Mouse (Mus musculus) hindbrain, embryonic 16.5 days (tissue): Measurements from ENCODE around the gene Rnf180. TPM values are rescaled to one million over a fixed set of nuclear protein-coding genes. Genes with fewer than 3 reads are reported as not detected.

Experiments used
- ATAC-seq: fragments of 200-750 bp; cut with Nextera tagmentation; 2 replicates; pipeline ENCODE4 v1.8.0; 2017; ENCODE audit warnings: moderate TSS enrichment, moderate library complexity
- H3K27ac ChIP-seq: fragments of 300-500 bp; sonication (generic); 2 replicates; pipeline ENCODE4 v1.5.1; 2014; ENCODE audit warnings: low read depth, mild to moderate bottlenecking, control low read depth, low read length, moderate library complexity
- H3K27me3 ChIP-seq: fragments of 300-500 bp; sonication (generic); replicated peaks from 2 replicates; pipeline ENCODE4 v1.6.1; 2014; ENCODE audit warnings: low read length; ENCODE audit not compliant: control insufficient read depth, insufficient read depth
- H3K36me3 ChIP-seq: fragments of 300-500 bp; sonication (generic); 2 replicates; pipeline ENCODE4 v1.6.1; 2014; ENCODE audit warnings: mild to moderate bottlenecking, low read length, moderate library complexity, mixed read lengths; ENCODE audit not compliant: control insufficient read depth, insufficient read depth
- H3K4me1 ChIP-seq: fragments of 300-500 bp; sonication (generic); 2 replicates; pipeline ENCODE4 v1.6.1; 2014; ENCODE audit warnings: low read depth, low read length; ENCODE audit not compliant: control insufficient read depth, insufficient read depth
- H3K4me2 ChIP-seq: fragments of 300-500 bp; sonication (generic); 2 replicates; pipeline ENCODE4 v1.6.1; 2014; ENCODE audit warnings: mild to moderate bottlenecking, low read length, control low read depth, moderate library complexity
- H3K4me3 ChIP-seq: fragments of 300-500 bp; sonication (generic); 2 replicates; pipeline ENCODE4 v1.5.1; 2014; ENCODE audit warnings: mild to moderate bottlenecking, low read length, control low read depth, moderate library complexity
- H3K9ac ChIP-seq: fragments of 300-500 bp; sonication (generic); 2 replicates; pipeline ENCODE4 v1.6.1; 2014; ENCODE audit warnings: low read depth, mild to moderate bottlenecking, control low read depth, low read length, moderate library complexity
- H3K9me3 ChIP-seq: fragments of 300-500 bp; sonication (generic); 2 replicates; pipeline ENCODE4 v1.6.1; 2014; ENCODE audit warnings: mild to moderate bottlenecking, low read length, moderate library complexity; ENCODE audit not compliant: control insufficient read depth
- WGBS: fragments of 180-500 bp; shearing (Covaris S2); extraction: QIAGEN DNeasy Blood & Tissue Kit; methylation state at CpG from one replicate; pipeline ENCODE4 v1.1.7; 2014; 5-methylcytosine and 5-hydroxymethylcytosine counted together
- polyA plus RNA-seq: library from polyadenylated mRNA; unstranded; fragments of >200 nt; fragmentation: Nextera tagmentation; extraction: Ambion mirVana; gene quantifications from 2 replicates; pipeline ENCODE4 v1.2.1, GENCODE M21; 2015

Gene Rnf180
- polyA plus RNA-seq, 1 experiment from 2014 or later, result 42.0 TPM

- no peak overlapping the region for H3K9ac ChIP-seq
- H3K4me1 ChIP-seq, result no peaks in the 10 kb centered on the region
- H3K36me3 ChIP-seq, result no peaks in the 10 kb centered on the region; the same call in 1 of the 2 replicates
- WGBS, result 87% methylated on average over 6 of the region's 6 CpGs
- no peak for ATAC-seq
- no peak overlapping the region for H3K4me3 ChIP-seq
- H3K9me3 ChIP-seq, result no peaks in the 10 kb centered on the region
- no peak overlapping the region for H3K4me2 ChIP-seq
- no peak overlapping the region for H3K27ac ChIP-seq
- H3K27me3 ChIP-seq, result no peaks in the 10 kb centered on the region
These were observed 164.5 kb downstream of the Rnf180 start for GRCm38 (mm10) chr13:105130080-105130479.

GRCm38 (mm10) chr13:105122092-105122491 lies 172.5 kb downstream of the Rnf180 start:
- H3K27ac ChIP-seq, result no peak overlapping the region
- H3K4me2 ChIP-seq, result no peak overlapping the region
- H3K4me1 ChIP-seq, result no peaks in the 10 kb centered on the region
- H3K9ac ChIP-seq, result no peak overlapping the region
- no peaks in the 10 kb centered on the region for H3K9me3 ChIP-seq
- H3K36me3 ChIP-seq, result no peaks in the 10 kb centered on the region
- 86% methylated on average over 3 of the region's 3 CpGs for WGBS
- no peak overlapping the region for H3K4me3 ChIP-seq
- H3K27me3 ChIP-seq, result no peaks in the 10 kb centered on the region
- no peak for ATAC-seq

- no peak for ATAC-seq
- H3K27me3 ChIP-seq, result no peaks in the 10 kb centered on the region
- no peak overlapping the region for H3K4me2 ChIP-seq
- no peaks in the 10 kb centered on the region for H3K4me1 ChIP-seq
- no peak overlapping the region for H3K9ac ChIP-seq
- H3K36me3 ChIP-seq, result no peaks in the 10 kb centered on the region
- H3K4me3 ChIP-seq, result no peak overlapping the region
- no peak overlapping the region for H3K27ac ChIP-seq
- no peaks in the 10 kb centered on the region for H3K9me3 ChIP-seq
These were observed 173.0 kb downstream of the Rnf180 start for GRCm38 (mm10) chr13:105121617-105122016.

GRCm38 (mm10) chr13:105111599-105111998 lies 183.0 kb downstream of the Rnf180 start:
- H3K9me3 ChIP-seq, result no peaks in the 10 kb centered on the region
- H3K4me1 ChIP-seq, result no peaks in the 10 kb centered on the region
- 94% methylated on average over 6 of the region's 6 CpGs for WGBS
- no peak overlapping the region for H3K4me2 ChIP-seq
- no peak for ATAC-seq
- H3K36me3 ChIP-seq, result no peaks in the 10 kb centered on the region
- no peak overlapping the region for H3K9ac ChIP-seq
- H3K27ac ChIP-seq, result no peak overlapping the region
- no peaks in the 10 kb centered on the region for H3K27me3 ChIP-seq
- H3K4me3 ChIP-seq, result no peak overlapping the region

GRCm38 (mm10) chr13:105104385-105104784 lies 190.2 kb downstream of the Rnf180 start:
- no peak for ATAC-seq
- H3K27ac ChIP-seq, result no peak overlapping the region
- H3K9me3 ChIP-seq, result no peaks in the 10 kb centered on the region
- H3K9ac ChIP-seq, result no peak overlapping the region
- no peaks in the 10 kb centered on the region for H3K4me1 ChIP-seq
- no peaks in the 10 kb centered on the region for H3K36me3 ChIP-seq
- 96% methylated on average over 2 of the region's 2 CpGs for WGBS
- H3K4me2 ChIP-seq, result no peak overlapping the region
- H3K27me3 ChIP-seq, result no peaks in the 10 kb centered on the region
- no peak overlapping the region for H3K4me3 ChIP-seq

GRCm38 (mm10) chr13:105100705-105101104 lies 193.9 kb downstream of the Rnf180 start:
- no peak overlapping the region for H3K27ac ChIP-seq
- no peak for ATAC-seq
- H3K4me1 ChIP-seq, result no peaks in the 10 kb centered on the region
- H3K36me3 ChIP-seq, result no peaks in the 10 kb centered on the region
- no peak overlapping the region for H3K9ac ChIP-seq
- no peaks in the 10 kb centered on the region for H3K9me3 ChIP-seq
- 63% methylated on average over 4 of the region's 4 CpGs for WGBS
- H3K4me3 ChIP-seq, result no peak overlapping the region
- no peaks in the 10 kb centered on the region for H3K27me3 ChIP-seq
- H3K4me2 ChIP-seq, result no peak overlapping the region

GRCm38 (mm10) chr13:105096316-105096715 lies 198.3 kb downstream of the Rnf180 start:
- 64% methylated on average over 2 of the region's 2 CpGs for WGBS
- H3K4me3 ChIP-seq, result no peak overlapping the region
- H3K36me3 ChIP-seq, result no peaks in the 10 kb centered on the region
- no peak overlapping the region for H3K27ac ChIP-seq
- no peak for ATAC-seq
- no peaks in the 10 kb centered on the region for H3K27me3 ChIP-seq
- no peak overlapping the region for H3K4me2 ChIP-seq
- H3K9ac ChIP-seq, result no peak overlapping the region
- H3K9me3 ChIP-seq, result no peaks in the 10 kb centered on the region
- no peaks in the 10 kb centered on the region for H3K4me1 ChIP-seq

- Histone ChIP-seq H3K4me2 (no peak overlapping the region), H3K27me3 (no peaks in the 10 kb centered on the region), H3K9me3 (no peaks in the 10 kb centered on the region), H3K36me3 (no peaks in the 10 kb centered on the region), H3K9ac (no peak overlapping the region), H3K4me1 (no peaks in the 10 kb centered on the region), H3K27ac (no peak overlapping the region), H3K4me3 (no peak overlapping the region)
- ATAC-seq, result no peak
- 94% methylated on average over 3 of the region's 3 CpGs for WGBS
These were observed 205.3 kb downstream of the Rnf180 start for GRCm38 (mm10) chr13:105089276-105089675.

GRCm38 (mm10) chr13:105081862-105082261 lies 212.8 kb downstream of the Rnf180 start, which contains the start of gene 4933425L06Rik:
Gene 4933425L06Rik, plus strand, starts transcription at chr13:105082122.
- Histone ChIP-seq H3K4me3 (no peak within 1 kb of the TSS), H3K27me3 (no peaks in the 10 kb centered on the region), H3K4me1 (no peaks in the 10 kb centered on the region), H3K9ac (no peak within 1 kb of the TSS), H3K27ac (no peak within 1 kb of the TSS), H3K36me3 (no peaks in the 10 kb centered on the region), H3K4me2 (no peak within 1 kb of the TSS), H3K9me3 (no peaks in the 10 kb centered on the region)
- 93% methylated on average over 10 of the region's 10 CpGs for WGBS
- no peak for ATAC-seq
